Mouse (Mus musculus) limb, embryonic 11.5 days (tissue): ENCODE results near the gene Slc17a7. TPM values are rescaled to one million over a fixed set of nuclear protein-coding genes. Genes with fewer than 3 reads are reported as not detected.
A peak's percentile ranks its signal among the peaks of the same experiment; 100 is the strongest.

Experiments
- ATAC-seq: fragments of 200-750 bp; cut with Nextera tagmentation; 2 replicates; pipeline ENCODE4 v1.8.0; 2017; ENCODE audit warnings: low read depth; ENCODE audit not compliant: insufficient number of reproducible peaks, low FRiP score, low TSS enrichment
- DNase-seq: peaks from one replicate; pipeline ENCODE4 v3.0.0-alpha.2; 2015; ENCODE audit warnings: low spot score
- H3K27ac ChIP-seq: fragments of 300-500 bp; sonication (generic); replicated peaks from 2 replicates; pipeline ENCODE4 v1.5.1; 2014; ENCODE audit warnings: low read depth, mild to moderate bottlenecking, low read length
- H3K27me3 ChIP-seq: fragments of 300-500 bp; sonication (generic); 2 replicates; pipeline ENCODE4 v1.6.1; 2014; ENCODE audit warnings: mild to moderate bottlenecking, low read length, mixed read lengths; ENCODE audit not compliant: control insufficient read depth, insufficient read depth
- H3K36me3 ChIP-seq: fragments of 300-500 bp; sonication (generic); 2 replicates; pipeline ENCODE4 v1.6.1; 2014; ENCODE audit warnings: mild to moderate bottlenecking, low read length, moderate library complexity, mixed read lengths; ENCODE audit not compliant: control insufficient read depth, insufficient read depth
- H3K4me1 ChIP-seq: fragments of 300-500 bp; sonication (generic); 2 replicates; pipeline ENCODE4 v1.6.1; 2014; ENCODE audit warnings: low read length, mixed read lengths; ENCODE audit not compliant: control insufficient read depth, insufficient read depth
- H3K4me2 ChIP-seq: fragments of 300-500 bp; sonication (generic); 2 replicates; pipeline ENCODE4 v1.6.1; 2014; ENCODE audit warnings: low read depth, mild to moderate bottlenecking, moderate library complexity; ENCODE audit not compliant: severe bottlenecking
- H3K4me3 ChIP-seq: fragments of 300-500 bp; sonication (generic); 2 replicates; pipeline ENCODE4 v1.5.1; 2014; ENCODE audit warnings: low read depth, low read length
- H3K9ac ChIP-seq: fragments of 300-500 bp; sonication (generic); 2 replicates; pipeline ENCODE4 v1.6.1; 2014; ENCODE audit warnings: mild to moderate bottlenecking, low read length
- H3K9me3 ChIP-seq: fragments of 300-500 bp; sonication (generic); 2 replicates; pipeline ENCODE4 v1.6.1; 2016; ENCODE audit warnings: low read length; ENCODE audit not compliant: control insufficient read depth
- WGBS: fragments of 180-500 bp; shearing (Covaris S2); extraction: QIAGEN DNeasy Blood & Tissue Kit; methylation state at CpG from one replicate; pipeline ENCODE4 v1.1.7; 2014; 5-methylcytosine and 5-hydroxymethylcytosine counted together
- polyA plus RNA-seq: library from polyadenylated mRNA; unstranded; fragments of >200 nt; fragmentation: Nextera tagmentation; extraction: Ambion mirVana; gene quantifications from 2 replicates; pipeline ENCODE4 v1.2.1, GENCODE M21; 2014

Slc17a7 gene
- polyA plus RNA-seq, 1 experiment from 2014 or later, result 0.11 TPM

DNA sequence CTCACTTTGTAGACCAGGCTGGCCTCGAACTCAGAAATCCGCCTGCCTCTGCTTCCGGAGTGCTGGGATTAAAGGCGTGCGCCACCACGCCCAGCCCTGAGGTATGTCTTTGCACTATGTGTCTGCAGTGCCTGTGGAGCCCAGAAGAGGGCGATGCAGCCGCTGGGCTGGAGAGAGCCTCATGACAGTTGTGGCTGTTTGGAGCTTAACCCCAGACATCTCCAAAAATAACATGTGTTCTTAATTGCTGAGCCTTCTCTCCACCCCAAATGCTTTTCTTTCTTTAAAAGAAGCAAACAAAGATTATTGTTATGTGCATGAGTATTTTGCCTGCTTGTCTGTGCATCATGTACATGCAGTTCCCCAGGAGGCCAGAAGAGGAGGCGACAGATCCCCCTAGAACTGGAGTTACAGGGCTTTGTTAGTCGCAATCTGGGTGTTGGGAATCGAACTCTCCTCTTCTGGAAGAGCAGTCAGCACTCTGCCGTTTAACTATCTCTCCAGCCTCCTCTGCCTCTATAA is 8.7 kb upstream of the Slc17a7 start:
- peak overlapping the region; percentile 53 for H3K4me2 ChIP-seq
- WGBS, result 79% methylated on average over 12 of the region's 12 CpGs
- no peaks in the 10 kb centered on the region for H3K27me3 ChIP-seq
- H3K9me3 ChIP-seq, result no peaks in the 10 kb centered on the region
- DNase-seq, result peak; percentile 52
- ATAC-seq, result no peak
- H3K9ac ChIP-seq, result no peak overlapping the region
- H3K4me1 ChIP-seq, result 0 out of 2 replicates have a peak, but pooled peaks cover 14% of the 10 kb centered on the region
- H3K36me3 ChIP-seq, result peaks cover 2% of the 10 kb centered on the region; the same call in 1 of the 2 replicates
- H3K4me3 ChIP-seq, result peak overlapping the region; percentile 51
- no peak overlapping the region for H3K27ac ChIP-seq

- ATAC-seq (no peak), DNase-seq (no peak)
- WGBS, result 85% methylated on average over 9 of the region's 9 CpGs
- Histone ChIP-seq H3K9me3 (no peaks in the 10 kb centered on the region), H3K4me1 (0 out of 2 replicates have a peak, but pooled peaks cover 13% of the 10 kb centered on the region), H3K27ac (no peak overlapping the region), H3K4me3 (no peak overlapping the region), H3K4me2 (0 out of 2 replicates have a peak overlapping the region, but pooled peaks have one; percentile 53), H3K9ac (no peak overlapping the region), H3K27me3 (no peaks in the 10 kb centered on the region), H3K36me3 (peaks cover 2% of the 10 kb centered on the region; the same call in 1 of the 2 replicates)
Observed at GRCm38 (mm10) chr7:45155590-45155989, 8.2 kb upstream of the Slc17a7 start.

DNA sequence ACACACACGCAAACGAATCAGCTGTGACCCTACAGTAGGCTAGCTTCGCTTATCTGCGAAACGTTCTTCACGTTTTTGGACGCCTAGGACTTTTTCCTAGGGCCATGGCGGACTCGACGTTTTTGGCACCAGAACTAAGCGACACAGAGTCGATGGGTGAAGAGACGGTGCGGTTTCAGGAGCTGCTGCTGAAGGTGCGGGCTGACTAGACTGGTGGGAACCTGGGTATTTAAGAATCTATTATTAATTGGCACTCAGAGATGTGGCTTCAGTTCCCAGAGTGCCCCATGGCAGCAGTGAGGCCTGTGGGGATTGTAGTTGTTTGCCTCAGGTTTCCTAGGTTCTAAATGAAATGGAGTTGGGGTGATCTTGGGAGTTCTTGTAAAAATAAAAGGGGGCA is 7.5 kb upstream of the Slc17a7 start:
- no peak overlapping the region for H3K4me3 ChIP-seq
- H3K9ac ChIP-seq, result no peak overlapping the region
- WGBS, result 95% methylated on average over 15 of the region's 15 CpGs
- 0 out of 2 replicates have a peak, but pooled peaks cover 9% of the 10 kb centered on the region for H3K4me1 ChIP-seq
- no peaks in the 10 kb centered on the region for H3K9me3 ChIP-seq
- no peaks in the 10 kb centered on the region for H3K27me3 ChIP-seq
- ATAC-seq, result no peak
- H3K4me2 ChIP-seq, result no peak overlapping the region
- H3K36me3 ChIP-seq, result peaks cover 5% of the 10 kb centered on the region; the same call in 1 of the 2 replicates
- DNase-seq, result no peak
- H3K27ac ChIP-seq, result no peak overlapping the region

- ATAC-seq (no peak), DNase-seq (no peak)
- 85% methylated on average over 14 of the region's 14 CpGs for WGBS
- H3K27me3 ChIP-seq, result peaks cover under 1% of the 10 kb centered on the region; the same call in 1 of the 2 replicates
- peaks cover 5% of the 10 kb centered on the region; the same call in 1 of the 2 replicates for H3K36me3 ChIP-seq
- H3K9ac ChIP-seq, result no peak overlapping the region
- 0 out of 2 replicates have a peak, but pooled peaks cover 6% of the 10 kb centered on the region for H3K4me1 ChIP-seq
- H3K27ac ChIP-seq, result no peak overlapping the region
- H3K4me3 ChIP-seq, result no peak overlapping the region
- H3K4me2 ChIP-seq, result no peak overlapping the region
- no peaks in the 10 kb centered on the region for H3K9me3 ChIP-seq
Observed at GRCm38 (mm10) chr7:45157459-45157858, 6.3 kb upstream of the Slc17a7 start.

- no peak overlapping the region for H3K4me2 ChIP-seq
- 91% methylated on average over 6 of the region's 6 CpGs for WGBS
- no peak overlapping the region for H3K9ac ChIP-seq
- H3K27ac ChIP-seq, result no peak overlapping the region
- H3K4me1 ChIP-seq, result 0 out of 2 replicates have a peak, but pooled peaks cover 8% of the 10 kb centered on the region
- H3K36me3 ChIP-seq, result peaks cover 5% of the 10 kb centered on the region; the same call in 1 of the 2 replicates
- DNase-seq (no peak), ATAC-seq (no peak)
- H3K4me3 ChIP-seq, result no peak overlapping the region
- peaks cover 15% of the 10 kb centered on the region for H3K27me3 ChIP-seq
- no peaks in the 10 kb centered on the region for H3K9me3 ChIP-seq
Observed at GRCm38 (mm10) chr7:45158991-45159390, 4.8 kb upstream of the Slc17a7 start.

DNA sequence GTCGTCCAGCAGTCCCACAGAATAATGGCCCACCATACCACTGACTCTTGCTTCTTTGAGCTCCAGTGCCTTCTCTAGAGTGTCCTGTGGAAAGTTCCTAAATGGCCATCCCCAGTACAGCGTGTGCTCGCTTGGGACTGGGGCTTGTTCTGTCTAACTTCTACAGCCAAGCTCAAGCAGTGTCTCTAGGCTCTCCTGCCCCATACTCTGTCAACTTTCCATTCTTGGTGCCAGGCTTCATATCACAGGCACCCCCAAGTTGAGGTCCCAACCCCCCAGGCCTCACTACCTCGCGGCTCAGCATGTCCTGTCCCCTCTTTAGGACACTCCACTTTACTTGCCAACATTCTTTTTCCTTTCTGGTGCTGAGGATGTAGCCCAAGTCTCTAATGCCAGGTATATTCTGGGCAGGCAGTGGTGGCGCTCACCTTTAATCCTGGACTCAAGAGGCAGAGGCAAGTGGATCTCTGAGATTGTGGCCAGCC is 3.4 kb upstream of the Slc17a7 start:
- Histone ChIP-seq H3K27ac (no peak overlapping the region), H3K36me3 (peaks cover 5% of the 10 kb centered on the region; the same call in 1 of the 2 replicates), H3K9me3 (no peaks in the 10 kb centered on the region), H3K4me2 (no peak overlapping the region), H3K27me3 (peaks cover 29% of the 10 kb centered on the region), H3K9ac (no peak overlapping the region), H3K4me1 (0 out of 2 replicates have a peak, but pooled peaks cover 5% of the 10 kb centered on the region), H3K4me3 (no peak overlapping the region)
- 93% methylated on average over 6 of the region's 6 CpGs for WGBS
- no peak for ATAC-seq
- no peak for DNase-seq

DNA sequence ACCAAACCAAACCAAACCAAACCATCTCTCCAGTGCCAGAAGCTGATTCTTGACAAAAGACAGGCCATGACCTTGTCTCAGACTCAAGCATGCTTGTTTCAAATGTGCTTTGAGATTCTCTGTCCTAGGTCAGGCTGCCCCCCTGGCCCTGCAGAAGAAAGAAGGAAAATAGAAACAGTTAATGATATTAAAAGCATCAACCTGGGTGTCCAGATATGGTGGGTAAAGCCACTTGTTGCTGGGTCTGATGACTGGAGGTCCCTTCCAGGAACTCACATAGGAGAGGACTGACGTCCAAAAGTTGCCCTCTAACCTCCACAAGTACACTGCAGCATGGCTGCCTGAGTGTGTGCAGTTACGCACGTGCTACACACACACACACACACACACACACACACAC is 2.9 kb upstream of the Slc17a7 start:
- Histone ChIP-seq H3K36me3 (peaks cover 5% of the 10 kb centered on the region; the same call in 1 of the 2 replicates), H3K27me3 (peaks cover 34% of the 10 kb centered on the region), H3K9me3 (no peaks in the 10 kb centered on the region), H3K4me1 (0 out of 2 replicates have a peak, but pooled peaks cover 3% of the 10 kb centered on the region), H3K9ac (no peak overlapping the region), H3K4me3 (no peak overlapping the region), H3K27ac (no peak overlapping the region), H3K4me2 (no peak overlapping the region)
- WGBS, result 90% methylated on average over 3 of the region's 3 CpGs
- no peak for DNase-seq
- ATAC-seq, result no peak

- Histone ChIP-seq H3K4me1 (0 out of 2 replicates have a peak, but pooled peaks cover 3% of the 10 kb centered on the region), H3K9ac (no peak overlapping the region), H3K27ac (no peak overlapping the region)
Observed at GRCm38 (mm10) chr7:45161612-45162473, 1.9 kb upstream of the Slc17a7 start.

More at GRCm38 (mm10) chr7:45161612-45162473, 1.9 kb upstream of the Slc17a7 start:
- Histone ChIP-seq H3K9me3 (no peaks in the 10 kb centered on the region; the same call in 1 of the 2 replicates), H3K4me2 (peak overlapping the region; percentile 62), H3K36me3 (peaks cover 5% of the 10 kb centered on the region; the same call in 1 of the 2 replicates), H3K27me3 (peaks cover 43% of the 10 kb centered on the region), H3K4me3 (peak overlapping the region; percentile 25)
- 6% methylated on average over 34 of the region's 35 CpGs for WGBS
- peak; percentile 93 for DNase-seq
- ATAC-seq, result peak; percentile 84
